Mouse (Mus musculus): ENCODE measurements around the gene Baiap2l2.

Baiap2l2 gene

DNA sequence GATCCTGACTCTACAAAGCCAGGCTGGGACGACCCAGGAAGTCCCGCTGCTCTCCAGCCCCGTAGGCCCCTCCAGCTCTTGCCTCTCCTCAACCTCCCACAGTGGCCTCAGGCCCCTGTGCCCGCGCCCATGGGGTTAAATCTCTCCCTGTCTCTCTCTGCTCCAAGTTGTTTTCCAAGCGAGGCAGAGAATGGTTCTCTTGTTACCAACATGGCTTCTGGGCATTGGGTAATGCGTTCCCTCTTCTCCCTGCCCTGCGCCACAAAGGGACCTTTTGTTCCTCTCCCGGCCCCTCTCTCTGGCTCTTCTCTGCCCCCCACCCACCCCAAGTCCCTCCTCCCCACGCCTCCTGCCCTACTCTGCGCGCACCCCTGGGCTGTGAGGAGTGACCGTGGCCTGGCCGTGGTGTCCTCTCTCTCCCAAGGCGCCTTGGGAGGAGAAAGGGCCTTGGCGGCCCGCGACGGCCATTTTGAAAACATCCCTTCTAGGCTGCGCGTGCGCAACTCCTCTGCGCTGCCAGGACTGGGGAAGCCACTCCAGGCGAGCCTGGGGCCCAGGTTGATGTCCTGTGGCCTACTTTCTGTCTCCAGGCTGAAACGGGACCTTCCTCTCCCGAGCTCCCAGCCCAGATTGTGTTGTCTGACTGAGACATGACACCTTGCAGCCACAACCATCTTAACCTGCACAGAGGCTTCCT lies 72.4 kb downstream of the Baiap2l2 start:
- DNase-seq (ENCODE audit: low spot score): peak; percentile 63

DNA sequence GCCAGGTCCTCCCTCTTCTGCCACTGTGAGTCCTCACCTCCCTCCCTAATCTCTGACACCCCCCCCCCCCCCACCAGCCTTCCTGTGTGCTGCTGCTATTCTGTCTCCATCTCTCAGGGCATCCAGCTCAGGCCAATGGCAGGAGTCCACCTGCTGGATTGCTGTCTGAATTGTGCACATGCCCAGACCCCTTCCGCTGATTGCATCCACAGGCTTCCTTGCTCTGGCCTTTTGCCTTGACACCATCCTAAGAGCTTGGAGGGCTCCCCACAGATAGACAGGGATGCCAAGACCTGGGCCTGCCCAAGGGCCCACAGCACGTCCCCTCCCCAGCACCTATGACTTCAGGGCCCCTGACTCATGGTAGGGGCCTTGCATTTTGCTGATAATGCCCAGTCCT lies 75.0 kb downstream of the Baiap2l2 start:
- DNase-seq (ENCODE audit: low spot score): no peak

- DNase-seq (ENCODE audit: low spot score): no peak
Measured at GRCm38 (mm10) chr15:79208758-79209439, 76.4 kb downstream of the Baiap2l2 start.

- no peak for DNase-seq (ENCODE audit: low spot score)
Measured at GRCm38 (mm10) chr15:79208211-79208610, 77.1 kb downstream of the Baiap2l2 start.

All from testis, postnatal 14 days (tissue).